Mouse (Mus musculus): Measurements from ENCODE around the gene BC051665. TPM values are rescaled to one million over a fixed set of nuclear protein-coding genes. Genes with fewer than 3 reads are reported as not detected.

The BC051665 gene
- total RNA-seq (2017): not detected in 2 replicates

DNA sequence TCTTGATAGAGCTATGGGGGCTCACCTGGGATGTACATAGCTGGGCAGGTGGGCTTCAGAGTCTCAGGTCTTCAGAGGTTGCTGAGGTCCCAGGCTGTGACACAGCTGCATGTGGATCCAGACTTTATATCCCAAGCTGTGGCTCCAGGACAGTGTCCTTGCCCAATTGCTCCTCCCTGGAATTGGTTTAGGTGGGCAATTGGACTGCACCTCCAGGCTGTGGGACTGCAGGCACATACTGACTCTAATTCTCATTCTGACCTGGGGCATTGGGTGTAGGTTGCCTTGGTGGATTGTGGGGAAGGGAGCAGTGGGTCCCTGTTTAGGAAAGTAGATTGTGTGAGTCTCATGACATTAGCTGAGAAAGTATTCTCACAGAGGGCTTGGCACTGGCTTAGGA lies at the start of gene BC051665:
Gene BC051665 (minus strand): TSS at position 101 of the 400 bp plus-strand sequence.
- ATAC-seq (replicated peaks in 1 of 2; ENCODE audit: insufficient read depth in 1 of 2, low FRiP score in 2 of 2, low TSS enrichment in 1 of 2, low read depth in 1 of 2, poor library complexity in 2 of 2, severe bottlenecking in 2 of 2): no peak

DNA sequence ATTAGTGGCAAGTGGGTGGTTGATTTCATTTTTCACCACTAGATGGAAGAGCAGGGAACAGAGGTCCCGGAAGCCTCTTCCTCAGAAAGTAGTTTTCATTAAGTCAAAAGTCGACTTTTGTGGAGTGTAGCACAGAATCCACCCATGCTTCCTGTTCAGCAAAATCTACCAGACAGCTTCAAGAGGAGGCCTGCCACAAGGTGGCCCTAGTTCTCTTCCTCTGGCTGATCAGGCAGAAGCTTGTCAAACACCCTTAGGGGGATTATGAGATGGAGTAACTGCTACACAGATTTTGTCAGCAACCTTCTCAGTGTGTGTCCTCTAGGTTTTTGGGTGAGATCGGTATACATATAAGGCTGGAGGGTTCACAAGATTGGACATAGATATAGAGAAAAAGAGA lies 39.9 kb upstream of the BC051665 start:
- peak; percentile 91 to 98 for ATAC-seq (replicated peaks in 1 of 2; ENCODE audit: insufficient read depth in 1 of 2, low FRiP score in 2 of 2, low TSS enrichment in 1 of 2, low read depth in 1 of 2, poor library complexity in 2 of 2, severe bottlenecking in 2 of 2)

- ATAC-seq (replicated peaks in 1 of 2; ENCODE audit: insufficient read depth in 1 of 2, low FRiP score in 2 of 2, low TSS enrichment in 1 of 2, low read depth in 1 of 2, poor library complexity in 2 of 2, severe bottlenecking in 2 of 2): no peak
These were observed 34.5 kb upstream of the BC051665 start for GRCm38 (mm10) chr13:60820486-60821175.

- ATAC-seq (replicated peaks in 1 of 2; ENCODE audit: insufficient read depth in 1 of 2, low FRiP score in 2 of 2, low TSS enrichment in 1 of 2, low read depth in 1 of 2, poor library complexity in 2 of 2, severe bottlenecking in 2 of 2): peak; percentile 56 to 89
These were observed 33.3 kb upstream of the BC051665 start for GRCm38 (mm10) chr13:60819469-60819868.

DNA sequence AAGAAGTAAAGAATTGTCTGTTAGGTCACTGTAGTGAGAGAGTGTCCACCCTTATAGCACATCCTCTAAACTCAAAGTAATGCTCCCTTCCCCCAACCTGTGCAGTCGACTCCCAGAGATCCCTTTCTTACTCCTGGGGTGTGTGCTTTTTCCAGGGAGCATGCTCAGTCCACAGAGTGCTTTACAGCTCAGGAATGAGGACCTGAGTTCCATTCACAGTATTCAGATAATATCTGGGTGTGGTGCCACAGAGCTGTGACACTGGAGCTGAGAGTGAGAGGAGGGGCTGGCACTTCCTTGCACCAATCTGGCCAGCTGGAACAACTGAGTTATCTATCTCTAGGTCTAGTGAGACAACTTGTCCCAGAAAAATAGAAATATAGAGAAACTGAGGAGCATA lies 27.6 kb upstream of the BC051665 start:
- ATAC-seq (replicated peaks in 1 of 2; ENCODE audit: insufficient read depth in 1 of 2, low FRiP score in 2 of 2, low TSS enrichment in 1 of 2, low read depth in 1 of 2, poor library complexity in 2 of 2, severe bottlenecking in 2 of 2): no peak

DNA sequence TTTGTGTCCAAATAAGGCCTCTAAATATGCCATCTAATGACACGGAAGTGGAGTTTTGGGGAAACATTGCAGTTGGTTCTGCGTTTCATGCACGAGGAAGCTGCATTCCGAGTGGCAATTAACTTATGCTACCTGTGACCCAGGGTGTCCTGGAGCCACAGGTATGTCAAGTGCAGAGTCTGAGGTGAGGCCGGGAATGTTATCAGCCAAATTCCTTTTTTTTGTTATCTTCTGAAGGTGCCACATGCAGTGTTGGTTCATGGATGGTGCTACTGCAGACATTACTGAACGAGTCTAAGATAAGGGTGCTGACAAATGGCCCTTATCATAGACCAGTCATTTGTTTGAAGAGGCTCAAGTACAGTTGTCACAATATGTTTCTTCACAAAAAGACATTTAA lies 26.6 kb upstream of the BC051665 start:
- no peak for ATAC-seq (replicated peaks in 1 of 2; ENCODE audit: insufficient read depth in 1 of 2, low FRiP score in 2 of 2, low TSS enrichment in 1 of 2, low read depth in 1 of 2, poor library complexity in 2 of 2, severe bottlenecking in 2 of 2)

DNA sequence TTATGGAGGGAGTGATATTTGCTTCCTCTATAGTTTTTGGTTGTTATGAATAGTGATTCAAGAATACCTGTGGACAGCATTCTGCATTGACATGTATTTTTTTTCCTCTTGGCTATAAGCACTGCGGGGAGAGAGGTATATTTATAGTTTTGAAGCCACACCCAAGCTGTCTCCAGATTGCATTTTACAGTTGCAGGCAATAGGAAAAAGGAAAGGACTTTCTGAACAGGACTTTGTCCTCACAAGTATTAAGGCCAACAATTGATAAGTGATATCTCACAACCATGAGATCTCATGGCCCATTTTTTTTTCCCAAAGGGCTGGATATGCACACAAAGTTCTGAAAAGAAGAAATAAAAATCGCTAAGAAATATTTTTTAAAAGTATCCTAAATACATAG lies 23.5 kb upstream of the BC051665 start:
- no peak for ATAC-seq (replicated peaks in 1 of 2; ENCODE audit: insufficient read depth in 1 of 2, low FRiP score in 2 of 2, low TSS enrichment in 1 of 2, low read depth in 1 of 2, poor library complexity in 2 of 2, severe bottlenecking in 2 of 2)

DNA sequence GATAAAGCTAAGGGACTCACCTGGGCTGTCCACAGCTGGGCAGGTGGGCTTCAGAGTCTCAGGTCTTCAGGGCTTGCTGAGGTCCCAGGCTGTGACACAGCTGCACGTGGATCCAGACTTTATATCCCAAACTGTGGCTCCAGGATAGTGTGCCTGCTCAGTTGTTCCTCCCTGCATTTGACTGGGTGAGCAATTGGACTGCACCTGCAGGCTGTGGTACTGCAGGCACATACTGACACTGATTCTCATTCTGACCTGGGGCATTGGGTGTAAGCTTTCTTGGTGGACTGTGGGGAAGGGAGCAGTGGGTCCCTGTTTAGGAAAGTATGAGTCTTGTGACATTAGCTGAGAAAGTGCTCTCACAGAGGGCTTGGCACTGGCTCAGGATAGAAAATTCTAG lies 16.6 kb upstream of the BC051665 start, which contains the start of gene Ctsll3:
Gene Ctsll3 (minus strand): TSS at position 101 of the 400 bp plus-strand sequence.
- no peak for ATAC-seq (replicated peaks in 1 of 2; ENCODE audit: insufficient read depth in 1 of 2, low FRiP score in 2 of 2, low TSS enrichment in 1 of 2, low read depth in 1 of 2, poor library complexity in 2 of 2, severe bottlenecking in 2 of 2)

DNA sequence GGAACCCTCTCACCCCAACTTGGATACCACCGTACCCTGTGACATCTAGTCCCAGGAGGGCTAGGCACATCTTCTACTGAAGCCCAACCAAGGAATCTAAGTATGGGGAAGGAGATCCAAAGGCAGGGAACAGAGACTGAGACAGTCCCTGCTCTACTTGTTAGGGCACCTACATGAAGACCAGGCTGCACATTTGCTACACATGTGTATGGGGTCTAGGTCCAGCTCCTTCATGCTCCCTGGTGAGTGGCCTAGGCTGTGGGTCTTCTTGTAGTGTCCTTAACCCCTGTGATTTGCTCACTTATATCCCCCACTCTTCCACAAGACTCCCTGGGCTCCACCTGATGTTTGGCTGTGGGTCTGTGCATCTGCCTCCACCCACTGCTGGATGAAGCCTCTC lies 3.3 kb upstream of the BC051665 start:
- no peak for ATAC-seq (replicated peaks in 1 of 2; ENCODE audit: insufficient read depth in 1 of 2, low FRiP score in 2 of 2, low TSS enrichment in 1 of 2, low read depth in 1 of 2, poor library complexity in 2 of 2, severe bottlenecking in 2 of 2)

DNA sequence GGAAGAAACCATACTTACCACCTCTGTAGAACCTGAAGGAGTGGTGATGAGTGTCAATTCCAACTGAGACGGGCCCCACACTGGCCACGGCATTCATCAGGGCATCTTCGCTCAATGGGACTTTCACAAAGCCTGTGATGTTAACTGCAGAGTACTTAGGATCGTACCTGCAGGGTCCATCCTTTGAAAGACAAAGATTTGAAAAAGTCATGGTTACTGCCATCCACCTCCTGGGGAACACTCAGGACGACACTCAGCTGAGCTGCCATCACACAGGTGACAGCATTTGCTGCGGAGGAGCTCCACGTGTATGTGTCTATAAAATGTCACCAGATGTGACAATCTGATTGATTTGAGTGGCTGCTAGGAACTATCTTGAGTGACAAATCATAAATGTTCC lies 2.9 kb downstream of the BC051665 start:
- no peak for ATAC-seq (replicated peaks in 1 of 2; ENCODE audit: insufficient read depth in 1 of 2, low FRiP score in 2 of 2, low TSS enrichment in 1 of 2, low read depth in 1 of 2, poor library complexity in 2 of 2, severe bottlenecking in 2 of 2)

DNA sequence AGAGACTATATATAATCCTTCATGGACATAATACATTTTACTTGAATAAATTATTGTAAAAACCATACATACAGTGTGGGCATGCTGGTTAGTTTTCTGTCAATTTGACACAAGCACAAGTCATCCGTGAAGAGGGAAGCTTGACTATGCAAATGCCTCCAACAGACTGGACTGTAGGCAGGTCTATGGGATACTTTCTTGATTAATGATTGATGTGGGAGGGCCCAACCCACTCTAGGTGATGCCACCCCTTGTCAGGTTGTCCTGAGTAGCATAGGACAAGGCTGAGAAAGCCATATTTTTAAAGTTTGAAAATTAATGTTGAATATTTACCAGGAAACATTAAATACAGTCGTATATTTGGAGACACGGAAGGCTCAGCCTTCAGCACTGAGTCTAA lies 5.6 kb downstream of the BC051665 start:
- no peak for ATAC-seq (replicated peaks in 1 of 2; ENCODE audit: insufficient read depth in 1 of 2, low FRiP score in 2 of 2, low TSS enrichment in 1 of 2, low read depth in 1 of 2, poor library complexity in 2 of 2, severe bottlenecking in 2 of 2)

DNA sequence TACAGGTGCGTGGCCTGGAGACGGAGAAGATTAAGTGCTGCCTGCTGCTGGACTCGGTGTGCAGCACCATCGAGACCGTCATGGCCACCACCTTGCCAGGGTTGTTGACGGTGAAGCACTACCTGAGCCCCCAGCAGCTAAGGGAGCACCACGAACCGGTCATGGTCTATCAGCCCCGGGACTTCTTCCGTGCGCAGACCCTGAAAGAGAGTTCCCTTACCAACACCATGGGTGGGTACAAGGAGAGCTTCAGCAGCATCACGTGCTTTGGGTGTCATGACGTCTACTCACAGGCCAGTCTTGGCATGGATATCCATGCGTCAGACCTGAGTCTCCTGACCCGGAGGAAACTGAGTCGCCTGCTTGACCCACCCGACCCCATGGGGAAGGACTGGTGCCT lies 25.0 kb downstream of the BC051665 start:
- ATAC-seq (replicated peaks in 1 of 2; ENCODE audit: insufficient read depth in 1 of 2, low FRiP score in 2 of 2, low TSS enrichment in 1 of 2, low read depth in 1 of 2, poor library complexity in 2 of 2, severe bottlenecking in 2 of 2): no peak

- ATAC-seq (replicated peaks in 1 of 2; ENCODE audit: insufficient read depth in 1 of 2, low FRiP score in 2 of 2, low TSS enrichment in 1 of 2, low read depth in 1 of 2, poor library complexity in 2 of 2, severe bottlenecking in 2 of 2): no peak
These were observed 25.8 kb downstream of the BC051665 start for GRCm38 (mm10) chr13:60760392-60760791.

- ATAC-seq (replicated peaks in 1 of 2; ENCODE audit: insufficient read depth in 1 of 2, low FRiP score in 2 of 2, low TSS enrichment in 1 of 2, low read depth in 1 of 2, poor library complexity in 2 of 2, severe bottlenecking in 2 of 2): 0 out of 4 replicates have a peak, but pooled peaks of 1 of the 2 experiments have one; percentile 55
These were observed 27.0 kb downstream of the BC051665 start for GRCm38 (mm10) chr13:60759136-60759535.

GRCm38 (mm10) chr13:60757292-60757691 lies 28.9 kb downstream of the BC051665 start:
- no peak for ATAC-seq (replicated peaks in 1 of 2; ENCODE audit: insufficient read depth in 1 of 2, low FRiP score in 2 of 2, low TSS enrichment in 1 of 2, low read depth in 1 of 2, poor library complexity in 2 of 2, severe bottlenecking in 2 of 2)

DNA sequence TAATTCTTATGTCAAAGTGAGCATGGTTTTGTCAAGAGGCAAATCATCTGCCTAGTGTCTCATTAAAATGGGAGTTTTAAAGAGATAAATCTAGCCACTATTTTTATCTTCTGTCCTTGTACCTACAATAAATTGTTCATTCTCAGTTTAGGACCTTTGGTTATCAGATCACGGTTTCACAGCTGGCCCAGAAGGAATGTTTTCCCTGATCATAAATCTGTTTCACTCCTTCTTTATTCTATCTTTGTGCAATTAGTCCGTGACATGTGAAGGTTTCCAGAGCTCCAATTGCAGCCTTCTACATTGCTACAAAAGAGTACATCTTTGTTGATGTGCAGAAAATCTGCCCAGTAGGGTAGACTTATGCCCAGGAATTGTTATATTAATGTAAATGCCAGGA lies 30.9 kb downstream of the BC051665 start:
- ATAC-seq (replicated peaks in 1 of 2; ENCODE audit: insufficient read depth in 1 of 2, low FRiP score in 2 of 2, low TSS enrichment in 1 of 2, low read depth in 1 of 2, poor library complexity in 2 of 2, severe bottlenecking in 2 of 2): no peak

DNA sequence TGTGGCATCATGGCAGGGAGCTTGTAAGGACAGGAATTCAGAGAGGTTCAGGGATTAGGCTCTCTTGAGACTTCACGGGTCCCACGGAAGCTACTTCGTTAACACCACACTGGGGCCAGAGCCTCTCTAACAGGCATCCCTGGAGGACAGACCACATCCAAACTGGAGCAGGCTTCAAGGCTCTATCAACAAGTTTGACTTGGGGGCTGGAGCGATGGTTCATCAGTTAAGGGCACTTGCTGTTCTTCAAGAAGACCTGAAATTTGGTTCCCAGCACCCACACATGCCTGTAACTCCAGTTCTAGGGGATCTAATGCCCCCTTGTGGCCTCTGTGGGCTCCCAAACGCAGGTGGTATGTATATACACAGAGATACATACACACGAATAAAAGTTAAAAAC lies 32.9 kb downstream of the BC051665 start:
- ATAC-seq (replicated peaks in 1 of 2; ENCODE audit: insufficient read depth in 1 of 2, low FRiP score in 2 of 2, low TSS enrichment in 1 of 2, low read depth in 1 of 2, poor library complexity in 2 of 2, severe bottlenecking in 2 of 2): no peak

DNA sequence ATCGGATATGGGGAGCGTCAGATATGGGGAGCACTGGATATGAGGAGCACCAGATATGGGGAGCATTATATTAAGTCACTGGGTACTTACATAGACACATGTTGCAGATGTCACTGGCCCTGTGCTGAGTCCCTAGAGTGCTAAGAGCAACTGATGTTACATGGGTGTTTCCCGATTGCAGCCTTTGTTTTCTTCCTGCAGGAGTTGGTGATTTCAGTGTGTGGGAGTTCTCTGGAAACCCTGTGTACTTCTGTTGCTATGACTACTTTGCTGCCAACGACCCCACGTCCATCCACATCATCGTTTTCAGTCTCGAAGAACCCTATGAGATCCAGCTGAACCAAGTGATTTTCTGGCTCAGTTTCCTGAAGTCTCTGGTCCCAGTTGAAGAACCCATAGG lies 35.2 kb downstream of the BC051665 start:
- ATAC-seq (replicated peaks in 1 of 2; ENCODE audit: insufficient read depth in 1 of 2, low FRiP score in 2 of 2, low TSS enrichment in 1 of 2, low read depth in 1 of 2, poor library complexity in 2 of 2, severe bottlenecking in 2 of 2): no peak

DNA sequence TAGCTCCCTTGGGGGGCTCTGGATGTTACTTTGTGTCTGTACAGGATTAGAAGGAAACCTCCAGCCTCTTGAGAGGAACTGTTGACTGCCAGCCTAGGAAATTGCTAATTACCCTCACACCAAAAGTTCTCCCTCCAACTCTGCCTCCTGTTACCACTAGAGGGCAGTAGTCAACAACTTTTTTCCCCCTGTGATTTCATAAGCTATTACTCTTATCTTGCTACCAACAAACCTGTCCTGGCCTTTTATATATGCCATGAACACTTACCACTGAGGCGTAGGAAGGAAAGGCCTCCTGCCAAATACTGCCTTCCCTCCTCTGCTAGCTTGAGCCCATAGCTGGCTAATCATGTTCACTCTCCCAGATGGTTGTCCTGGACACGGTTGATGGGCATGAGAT lies 37.6 kb downstream of the BC051665 start:
- no peak for ATAC-seq (replicated peaks in 1 of 2; ENCODE audit: insufficient read depth in 1 of 2, low FRiP score in 2 of 2, low TSS enrichment in 1 of 2, low read depth in 1 of 2, poor library complexity in 2 of 2, severe bottlenecking in 2 of 2)

Data from hematopoietic stem cell, adult 5-6 weeks (primary cell).